In the genomic region with DNA sequence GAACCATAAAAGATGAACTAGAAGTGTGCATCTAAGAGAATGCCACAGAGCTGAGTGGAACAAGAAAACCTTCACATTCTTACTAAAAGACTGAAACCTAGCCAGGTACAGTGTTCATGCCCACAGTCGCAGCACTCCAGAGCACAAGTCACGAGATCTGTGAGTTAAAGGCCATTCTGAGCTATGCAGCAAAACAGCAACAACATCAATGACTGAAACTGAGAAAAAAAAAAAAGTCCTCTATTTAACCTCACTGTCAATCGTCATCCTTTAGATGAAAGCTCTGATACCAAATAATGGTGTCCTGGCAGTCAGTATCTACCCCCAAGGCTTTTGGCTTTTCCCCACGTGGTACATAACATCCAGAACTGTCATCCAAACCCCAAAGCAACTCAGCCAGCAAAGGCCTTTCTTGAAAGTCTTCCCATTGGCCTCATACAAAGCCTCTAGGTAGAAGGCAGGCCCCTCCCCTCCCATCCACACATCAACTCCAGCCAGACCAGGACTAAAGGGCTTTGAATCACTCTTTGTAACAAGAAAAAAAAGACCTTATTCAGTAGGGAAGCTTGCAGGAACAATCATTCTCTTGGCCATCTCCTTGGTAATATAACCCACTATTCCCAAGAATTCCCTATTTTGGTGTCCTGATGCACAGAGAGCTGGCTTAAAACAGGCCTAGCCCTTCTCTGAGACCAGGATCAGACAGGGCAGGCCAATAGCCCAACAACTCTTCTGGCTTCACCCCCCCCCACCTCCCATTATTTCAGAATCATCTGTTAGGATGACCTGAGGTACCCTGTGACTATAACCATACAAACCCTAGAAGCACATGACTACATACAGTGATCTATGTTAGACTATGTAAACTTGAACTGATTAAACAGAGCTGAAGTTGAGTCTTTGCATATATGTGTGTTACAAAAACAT, we compare ENCODE assay signal across 16 mouse cellular contexts. TPM values are rescaled to one million over a fixed set of nuclear protein-coding genes. Genes with fewer than 3 reads are reported as not detected.
DNase-seq lines count a peak whose midpoint lies in the region; ATAC-seq and TF ChIP-seq lines count a peak whose summit lies in the region.
"Had no signal": no experiment of that assay in that cellular context is flagged by ENCODE, and none has a peak within 500 bp of the region (broad histone marks: within the 10 kb centered on the region; RNA-seq: fewer than 3 reads in every experiment).

No protein-coding gene starts in this region.

- no peak overlapping the region for H3K4me3 ChIP-seq in hindbrain, embryonic 12.5 days
- H3K4me3 ChIP-seq in midbrain, embryonic 15.5 days, result no peak overlapping the region
- no peak overlapping the region for H3K4me3 ChIP-seq in forebrain, postnatal 0 days (ENCODE audit: low read depth, low read length)
- H3K4me3 ChIP-seq: forebrain, embryonic 12.5 days; heart, embryonic 15.5 days; limb, embryonic 15.5 days; lung, embryonic 15.5 days had no signal

- peak; percentile 80 for ATAC-seq in hindbrain, embryonic 12.5 days (ENCODE audit: low FRiP score)
- ATAC-seq in midbrain, embryonic 15.5 days (replicated peaks), result 0 out of 2 replicates have a peak, but pooled peaks have one; percentile 31
- no peak; the same call in 1 of the 2 replicates for ATAC-seq in forebrain, postnatal 0 days
- ATAC-seq: intestine, embryonic 16.5 days had no signal

- H3K27ac ChIP-seq in hindbrain, embryonic 12.5 days, result no peak overlapping the region
- no peak overlapping the region for H3K27ac ChIP-seq in midbrain, embryonic 15.5 days
- no peak overlapping the region for H3K27ac ChIP-seq in forebrain, postnatal 0 days (ENCODE audit: low read depth, low read length)
- H3K27ac ChIP-seq: forebrain, embryonic 12.5 days; heart, embryonic 15.5 days; limb, embryonic 15.5 days; lung, embryonic 15.5 days had no signal

- peaks cover 12% of the 10 kb centered on the region for H3K4me1 ChIP-seq in hindbrain, embryonic 12.5 days
- peaks cover 2% of the 10 kb centered on the region; the same call in 1 of the 2 replicates for H3K4me1 ChIP-seq in midbrain, embryonic 15.5 days
- peaks cover 11% of the 10 kb centered on the region for H3K4me1 ChIP-seq in forebrain, postnatal 0 days (ENCODE audit: insufficient read depth)
- H3K4me1 ChIP-seq: heart, embryonic 15.5 days; limb, embryonic 15.5 days; lung, embryonic 15.5 days had no signal

- H3K9ac ChIP-seq in hindbrain, embryonic 12.5 days, result no peak overlapping the region
- H3K9ac ChIP-seq in midbrain, embryonic 15.5 days, result no peak overlapping the region
- no peak overlapping the region for H3K9ac ChIP-seq in forebrain, postnatal 0 days
- H3K9ac ChIP-seq: forebrain, embryonic 12.5 days; heart, embryonic 15.5 days; limb, embryonic 15.5 days; lung, embryonic 15.5 days had no signal

- H3K36me3 ChIP-seq in hindbrain, embryonic 12.5 days, result no peaks in the 10 kb centered on the region
- H3K36me3 ChIP-seq in midbrain, embryonic 15.5 days (replicated peaks), result no peaks in the 10 kb centered on the region
- no peaks in the 10 kb centered on the region for H3K36me3 ChIP-seq in forebrain, postnatal 0 days (ENCODE audit: insufficient read depth)
- H3K36me3 ChIP-seq: forebrain, embryonic 12.5 days; heart, embryonic 15.5 days; limb, embryonic 15.5 days; lung, embryonic 15.5 days had no signal

- peak; percentile 55 for DNase-seq in CD4-positive helper T cell, adult 2 months (ENCODE audit: low read depth, low spot score)
- peak; percentile 70 for DNase-seq in Muller cell, postnatal 12 days (ENCODE audit: inconsistent ontology term)
- no peak for DNase-seq in frontal cortex, postnatal 10 days (ENCODE audit: low spot score in 2 of 2)
- DNase-seq in thymus, postnatal 25 days, result no peak
- DNase-seq in forebrain, postnatal 0 days, result no peak
- DNase-seq: adrenal gland, postnatal 25 days; gastrocnemius, postnatal 14 days; kidney, postnatal 4 days; thymus, postnatal 14 days had no signal

- WGBS in hindbrain, embryonic 12.5 days, result 36% methylated on average over 4 of the region's 4 CpGs
- 37% methylated on average over 4 of the region's 4 CpGs for whole genome bisulfite sequencing in midbrain, embryonic 15.5 days
- 46% methylated on average over 4 of the region's 4 CpGs for WGBS in forebrain, postnatal 0 days

- no peaks in the 10 kb centered on the region for H3K27me3 ChIP-seq in hindbrain, embryonic 12.5 days
- H3K27me3 ChIP-seq in midbrain, embryonic 15.5 days (replicated peaks), result no peaks in the 10 kb centered on the region
- H3K27me3 ChIP-seq in forebrain, postnatal 0 days (ENCODE audit: insufficient read depth, low read length), result no peaks in the 10 kb centered on the region
- H3K27me3 ChIP-seq: forebrain, embryonic 12.5 days; heart, embryonic 15.5 days; limb, embryonic 15.5 days; lung, embryonic 15.5 days had no signal

- no peak overlapping the region for H3K4me2 ChIP-seq in hindbrain, embryonic 12.5 days (replicated peaks)
- H3K4me2 ChIP-seq in midbrain, embryonic 15.5 days, result no peak overlapping the region
- no peak overlapping the region for H3K4me2 ChIP-seq in forebrain, postnatal 0 days (ENCODE audit: low read depth)
- H3K4me2 ChIP-seq: forebrain, embryonic 12.5 days; heart, embryonic 15.5 days; limb, embryonic 15.5 days; lung, embryonic 15.5 days had no signal

- no peak for TF ChIP-seq CTCF in forebrain, postnatal 0 days (IDR thresholded peaks at IDR 0.05; ENCODE audit: low read depth)

- H3K9me3 ChIP-seq in hindbrain, embryonic 12.5 days (replicated peaks), result no peaks in the 10 kb centered on the region
- no peaks in the 10 kb centered on the region for H3K9me3 ChIP-seq in midbrain, embryonic 15.5 days
- H3K9me3 ChIP-seq in forebrain, postnatal 0 days (ENCODE audit: low read length), result no peaks in the 10 kb centered on the region
- H3K9me3 ChIP-seq: forebrain, embryonic 12.5 days; heart, embryonic 15.5 days; limb, embryonic 15.5 days; lung, embryonic 15.5 days had no signal

RNA-seq across cellular contexts. Expression of a gene that starts 32.8 kb away (rescaled TPM):
- polyA plus RNA-seq in hindbrain, embryonic 12.5 days (2016; fragmentation: Nextera tagmentation; extraction: Ambion mirVana), result 9.7 and 11.2 TPM in 2 replicates
- 11.0 and 11.7 TPM in 2 replicates for polyA plus RNA-seq in midbrain, embryonic 15.5 days (2015; fragmentation: Nextera tagmentation; extraction: Ambion mirVana)
- total RNA-seq in forebrain, postnatal 0 days (2014; rRNA removed), result 19.9 and 27.8 TPM in 2 replicates
- polyA plus RNA-seq in forebrain, postnatal 0 days (2015; fragmentation: Nextera tagmentation; extraction: Ambion mirVana), result 3.9 and 9.2 TPM in 2 replicates

Comparison
In these comparisons a context has a peak if more than half of its experiments do, and no peak if none do; other contexts are left out.
1. DNase-seq: peak in CD4-positive helper T cell, adult 2 months (single experiment) and Muller cell, postnatal 12 days (single experiment); none in frontal cortex, postnatal 10 days (0 of 2), thymus, postnatal 25 days (single experiment) and forebrain, postnatal 0 days (single experiment).